Mouse (Mus musculus) midbrain, embryonic 12.5 days (tissue): Measurements from ENCODE around the gene Aup1. TPM values are rescaled to one million over a fixed set of nuclear protein-coding genes. Genes with fewer than 3 reads are reported as not detected.

ENCODE experiments used
- ATAC-seq: fragments of 200-750 bp; cut with Nextera tagmentation; 2 replicates; pipeline ENCODE4 v1.8.0; 2017; ENCODE audit warnings: low read depth, moderate TSS enrichment, moderate library complexity; ENCODE audit not compliant: low FRiP score
- H3K27ac ChIP-seq: fragments of 300-500 bp; sonication (generic); replicated peaks from 2 replicates; pipeline ENCODE4 v1.5.1; 2016; ENCODE audit warnings: mild to moderate bottlenecking
- H3K27me3 ChIP-seq: fragments of 300-500 bp; sonication (generic); 2 replicates; pipeline ENCODE4 v1.6.1; 2016; ENCODE audit warnings: mild to moderate bottlenecking
- H3K36me3 ChIP-seq: fragments of 300-500 bp; sonication (generic); 2 replicates; pipeline ENCODE4 v1.6.1; 2016
- H3K4me1 ChIP-seq: fragments of 300-500 bp; sonication (generic); 2 replicates; pipeline ENCODE4 v1.6.1; 2016
- H3K4me2 ChIP-seq: fragments of 300-500 bp; sonication (generic); replicated peaks from 2 replicates; pipeline ENCODE4 v1.6.1; 2016; ENCODE audit warnings: mild to moderate bottlenecking, moderate library complexity
- H3K4me3 ChIP-seq: fragments of 300-500 bp; sonication (generic); 2 replicates; pipeline ENCODE4 v1.5.1; 2016; ENCODE audit warnings: mild to moderate bottlenecking
- H3K9ac ChIP-seq: fragments of 300-500 bp; sonication (generic); replicated peaks from 2 replicates; pipeline ENCODE4 v1.6.1; 2016; ENCODE audit warnings: mild to moderate bottlenecking, moderate library complexity
- H3K9me3 ChIP-seq: fragments of 300-500 bp; sonication (generic); 2 replicates; pipeline ENCODE4 v1.6.1; 2016; ENCODE audit warnings: mild to moderate bottlenecking
- WGBS: fragments of 180-500 bp; shearing (Covaris S2); methylation state at CpG from one replicate; pipeline ENCODE4 v1.1.7; 2016; 5-methylcytosine and 5-hydroxymethylcytosine counted together
- polyA plus RNA-seq: library from polyadenylated mRNA; unstranded; fragments of >200 nt; fragmentation: Nextera tagmentation; extraction: Ambion mirVana; gene quantifications from 2 replicates; pipeline ENCODE4 v1.2.1, GENCODE M21; 2016

The Aup1 gene
- polyA plus RNA-seq, 1 experiment from 2014 or later = 150 TPM

GRCm38 (mm10) chr6:83074979-83075378 is 20.7 kb downstream of the Aup1 start:
- 17% methylated on average over 2 of the region's 2 CpGs for WGBS
- no peak overlapping the region for H3K4me2 ChIP-seq
- H3K36me3 ChIP-seq = peaks cover 2% of the 10 kb centered on the region; the same call in 1 of the 2 replicates
- ATAC-seq = no peak
- H3K27ac ChIP-seq = no peak overlapping the region
- no peak overlapping the region for H3K9ac ChIP-seq
- H3K4me1 ChIP-seq = peaks cover 29% of the 10 kb centered on the region
- no peak overlapping the region for H3K4me3 ChIP-seq
- H3K27me3 ChIP-seq = peaks cover 75% of the 10 kb centered on the region
- H3K9me3 ChIP-seq = no peaks in the 10 kb centered on the region

GRCm38 (mm10) chr6:83077630-83078323 is 23.5 kb downstream of the Aup1 start, which contains the start of gene Pcgf1:
Gene Pcgf1 (plus strand): TSS chr6:83077869.
- under 1% methylated on average over 53 of the region's 54 CpGs for WGBS
- H3K9ac ChIP-seq = peak within 1 kb of the TSS; percentile 70

GRCm38 (mm10) chr6:83078324-83078858 is 24.1 kb downstream of the Aup1 start:
- H3K27me3 ChIP-seq = peaks cover 58% of the 10 kb centered on the region
- peak overlapping the region; percentile 70 for H3K9ac ChIP-seq
- WGBS = under 1% methylated on average over 46 of the region's 46 CpGs
- peak; percentile 91 for ATAC-seq
- peak overlapping the region; percentile 91 for H3K27ac ChIP-seq
- no peaks in the 10 kb centered on the region for H3K9me3 ChIP-seq
- peak overlapping the region; percentile 68 for H3K4me3 ChIP-seq
- H3K36me3 ChIP-seq = peaks cover 24% of the 10 kb centered on the region
- H3K4me2 ChIP-seq = peak overlapping the region; percentile 94
- H3K4me1 ChIP-seq = peaks cover 15% of the 10 kb centered on the region

More at GRCm38 (mm10) chr6:83077630-83078323, 23.5 kb downstream of the Aup1 start, which contains the start of gene Pcgf1:
- Histone ChIP-seq H3K4me2 (peak within 1 kb of the TSS; percentile 94), H3K4me3 (peak within 1 kb of the TSS; percentile 68), H3K27me3 (peaks cover 58% of the 10 kb centered on the region), H3K4me1 (peaks cover 15% of the 10 kb centered on the region), H3K27ac (peak within 1 kb of the TSS; percentile 91), H3K9me3 (no peaks in the 10 kb centered on the region), H3K36me3 (peaks cover 24% of the 10 kb centered on the region)
- ATAC-seq = peak; percentile 74

GRCm38 (mm10) chr6:83080210-83080609 is 25.9 kb downstream of the Aup1 start:
- peaks cover 58% of the 10 kb centered on the region for H3K27me3 ChIP-seq
- no peak for ATAC-seq
- no peak overlapping the region for H3K4me3 ChIP-seq
- no peak overlapping the region for H3K27ac ChIP-seq
- peaks cover 17% of the 10 kb centered on the region for H3K4me1 ChIP-seq
- H3K9me3 ChIP-seq = no peaks in the 10 kb centered on the region
- 98% methylated on average over 5 of the region's 5 CpGs for WGBS
- H3K36me3 ChIP-seq = peaks cover 24% of the 10 kb centered on the region
- no peak overlapping the region for H3K4me2 ChIP-seq
- H3K9ac ChIP-seq = no peak overlapping the region

GRCm38 (mm10) chr6:83083497-83083896 is 29.2 kb downstream of the Aup1 start:
- peaks cover 24% of the 10 kb centered on the region for H3K36me3 ChIP-seq
- H3K9me3 ChIP-seq = no peaks in the 10 kb centered on the region
- H3K4me1 ChIP-seq = peaks cover 17% of the 10 kb centered on the region
- H3K4me2 ChIP-seq = no peak overlapping the region
- peaks cover 68% of the 10 kb centered on the region for H3K27me3 ChIP-seq
- H3K9ac ChIP-seq = no peak overlapping the region
- no peak overlapping the region for H3K4me3 ChIP-seq
- WGBS = 7% methylated on average over 5 of the region's 5 CpGs
- no peak for ATAC-seq
- no peak overlapping the region for H3K27ac ChIP-seq

GRCm38 (mm10) chr6:83084477-83084876 is 30.2 kb downstream of the Aup1 start:
- no peak overlapping the region for H3K27ac ChIP-seq
- WGBS = 6% methylated on average over 6 of the region's 6 CpGs

GRCm38 (mm10) chr6:83086121-83087035 is 32.1 kb downstream of the Aup1 start, which contains the start of gene Lbx2:
Gene Lbx2 (plus strand): TSS chr6:83086367.
- Histone ChIP-seq H3K4me3 (peak within 1 kb of the TSS; percentile 17; the same call in 1 of the 2 replicates), H3K27ac (no peak within 1 kb of the TSS), H3K4me2 (0 out of 2 replicates have a peak within 1 kb of the TSS, but pooled peaks have one; percentile 15), H3K27me3 (peaks cover 93% of the 10 kb centered on the region), H3K9me3 (no peaks in the 10 kb centered on the region), H3K4me1 (0 out of 2 replicates have a peak, but pooled peaks cover 9% of the 10 kb centered on the region), H3K9ac (peak within 1 kb of the TSS; percentile 2; the same call in 1 of the 2 replicates), H3K36me3 (peaks cover 9% of the 10 kb centered on the region)
- WGBS = 1% methylated on average over 35 of the region's 42 CpGs
- ATAC-seq = no peak

More at GRCm38 (mm10) chr6:83084477-83084876, 30.2 kb downstream of the Aup1 start:
- H3K27me3 ChIP-seq = peaks cover 76% of the 10 kb centered on the region
- peaks cover 24% of the 10 kb centered on the region for H3K36me3 ChIP-seq
- H3K4me3 ChIP-seq = no peak overlapping the region
- H3K4me2 ChIP-seq = no peak overlapping the region
- no peak for ATAC-seq
- H3K4me1 ChIP-seq = 0 out of 2 replicates have a peak, but pooled peaks cover 9% of the 10 kb centered on the region
- H3K9me3 ChIP-seq = no peaks in the 10 kb centered on the region
- no peak overlapping the region for H3K9ac ChIP-seq

GRCm38 (mm10) chr6:83087205-83087925 is 33.0 kb downstream of the Aup1 start:
- Histone ChIP-seq H3K27ac (no peak overlapping the region), H3K9me3 (no peaks in the 10 kb centered on the region), H3K4me2 (peak overlapping the region; percentile 18; the same call in 1 of the 2 replicates), H3K27me3 (peaks cover 88% of the 10 kb centered on the region), H3K9ac (no peak overlapping the region), H3K4me1 (0 out of 2 replicates have a peak, but pooled peaks cover 9% of the 10 kb centered on the region), H3K4me3 (peak overlapping the region; percentile 17; the same call in 1 of the 2 replicates), H3K36me3 (no peaks in the 10 kb centered on the region)
- ATAC-seq = no peak
- WGBS = under 1% methylated on average over 47 of the region's 47 CpGs

- ATAC-seq = no peak
- WGBS = 5% methylated on average over 9 of the region's 9 CpGs
These were observed 33.6 kb downstream of the Aup1 start for GRCm38 (mm10) chr6:83087926-83088260.

GRCm38 (mm10) chr6:83092416-83093127 is 38.3 kb downstream of the Aup1 start:
- no peak for ATAC-seq
- no peaks in the 10 kb centered on the region for H3K36me3 ChIP-seq
- no peak overlapping the region for H3K4me2 ChIP-seq
- H3K9me3 ChIP-seq = no peaks in the 10 kb centered on the region
- H3K4me1 ChIP-seq = no peaks in the 10 kb centered on the region
- 49% methylated on average over 6 of the region's 6 CpGs for WGBS
- H3K27ac ChIP-seq = no peak overlapping the region
- H3K4me3 ChIP-seq = no peak overlapping the region
- peaks cover 62% of the 10 kb centered on the region for H3K27me3 ChIP-seq
- H3K9ac ChIP-seq = no peak overlapping the region

More at GRCm38 (mm10) chr6:83087926-83088260, 33.6 kb downstream of the Aup1 start:
- Histone ChIP-seq H3K9ac (no peak overlapping the region), H3K4me3 (peak overlapping the region; percentile 17; the same call in 1 of the 2 replicates), H3K9me3 (no peaks in the 10 kb centered on the region), H3K36me3 (no peaks in the 10 kb centered on the region), H3K27me3 (peaks cover 88% of the 10 kb centered on the region), H3K27ac (no peak overlapping the region), H3K4me1 (0 out of 2 replicates have a peak, but pooled peaks cover 9% of the 10 kb centered on the region), H3K4me2 (0 out of 2 replicates have a peak overlapping the region, but pooled peaks have one; percentile 18)
